Mouse (Mus musculus) liver, embryonic 11.5 days (tissue): ENCODE data around the gene Fam227b. TPM values are rescaled to one million over a fixed set of nuclear protein-coding genes. Genes with fewer than 3 reads are reported as not detected.

Experiments used
- ATAC-seq: fragments of 200-750 bp; cut with Nextera tagmentation; replicated peaks from 2 replicates; pipeline ENCODE4 v1.8.0; 2017; ENCODE audit warnings: moderate number of reproducible peaks, mild to moderate bottlenecking, moderate TSS enrichment, moderate library complexity; ENCODE audit not compliant: low FRiP score
- DNase-seq: peaks from one replicate; pipeline ENCODE4 v3.0.0-alpha.2; 2017; ENCODE audit warnings: low spot score
- H3K27ac ChIP-seq: fragments of 300-500 bp; sonication (generic); 2 replicates; pipeline ENCODE4 v1.5.1; 2014; ENCODE audit warnings: mild to moderate bottlenecking, low read depth, low read length, control low read depth
- H3K27me3 ChIP-seq: fragments of 300-500 bp; sonication (generic); replicated peaks from 2 replicates; pipeline ENCODE4 v1.6.1; 2014; ENCODE audit warnings: low read length, mixed read lengths; ENCODE audit not compliant: control insufficient read depth, insufficient read depth
- H3K36me3 ChIP-seq: fragments of 300-500 bp; sonication (generic); 2 replicates; pipeline ENCODE4 v1.6.1; 2014; ENCODE audit warnings: mild to moderate bottlenecking, low read length, moderate library complexity, mixed read lengths; ENCODE audit not compliant: control insufficient read depth, insufficient read depth
- H3K4me1 ChIP-seq: fragments of 300-500 bp; sonication (generic); replicated peaks from 2 replicates; pipeline ENCODE4 v1.6.1; 2014; ENCODE audit warnings: low read length, mixed read lengths; ENCODE audit not compliant: control insufficient read depth, insufficient read depth
- H3K4me2 ChIP-seq: fragments of 300-500 bp; sonication (generic); 2 replicates; pipeline ENCODE4 v1.6.1; 2014; ENCODE audit warnings: mild to moderate bottlenecking, control low read depth, moderate library complexity
- H3K4me3 ChIP-seq: fragments of 300-500 bp; sonication (generic); 2 replicates; pipeline ENCODE4 v1.5.1; 2014; ENCODE audit warnings: low read depth, low read length, control low read depth
- H3K9ac ChIP-seq: fragments of 300-500 bp; sonication (generic); 2 replicates; pipeline ENCODE4 v1.6.1; 2014; ENCODE audit warnings: low read depth, low read length, control low read depth
- H3K9me3 ChIP-seq: fragments of 300-500 bp; sonication (generic); 2 replicates; pipeline ENCODE4 v1.6.1; 2016; ENCODE audit warnings: low read length, inconsistent platforms, mixed read lengths; ENCODE audit not compliant: control insufficient read depth
- WGBS: fragments of 180-500 bp; shearing (Covaris S2); extraction: QIAGEN DNeasy Blood & Tissue Kit; methylation state at CpG from one replicate; pipeline ENCODE4 v1.1.7; 2014; 5-methylcytosine and 5-hydroxymethylcytosine counted together
- polyA plus RNA-seq: library from polyadenylated mRNA; unstranded; fragments of >200 nt; fragmentation: Nextera tagmentation; extraction: Ambion mirVana; gene quantifications from 2 replicates; pipeline ENCODE4 v1.2.1, GENCODE M21; 2014

Gene Fam227b
- polyA plus RNA-seq, 1 experiment from 2014 or later, result not detected

GRCm38 (mm10) chr2:126165277-126166018 is 13.6 kb upstream of the Fam227b start:
- Histone ChIP-seq H3K4me2 (no peak overlapping the region), H3K27me3 (no peaks in the 10 kb centered on the region), H3K4me3 (no peak overlapping the region), H3K36me3 (peaks cover 14% of the 10 kb centered on the region; the same call in 1 of the 2 replicates), H3K27ac (peak overlapping the region; percentile 75), H3K9me3 (peaks cover 2% of the 10 kb centered on the region; the same call in 1 of the 2 replicates), H3K4me1 (peaks cover 9% of the 10 kb centered on the region), H3K9ac (no peak overlapping the region)
- DNase-seq (no peak), ATAC-seq (peak; percentile 100)
- 80% methylated on average over 5 of the region's 5 CpGs for WGBS

DNA sequence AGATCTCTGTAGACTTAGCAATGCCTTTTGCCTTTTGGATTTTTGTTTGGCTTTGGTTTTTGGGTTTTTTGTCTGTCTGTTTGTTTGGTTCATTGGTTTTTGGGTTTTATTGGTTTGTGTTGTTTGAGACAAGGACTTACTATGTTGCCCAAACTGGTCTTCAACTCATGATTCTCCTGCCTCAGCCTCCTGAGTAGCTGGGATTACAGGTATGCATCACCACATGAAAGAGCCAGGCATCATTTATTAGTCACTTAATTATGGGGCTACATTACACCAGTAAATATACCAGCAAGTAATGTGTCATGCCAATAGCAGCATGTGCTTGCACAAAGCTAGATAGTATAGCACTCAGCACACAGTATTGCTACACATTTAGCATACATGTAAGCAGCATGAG is 4.1 kb downstream of the Fam227b start:
- no peaks in the 10 kb centered on the region for H3K27me3 ChIP-seq
- DNase-seq (no peak), ATAC-seq (no peak)
- H3K9me3 ChIP-seq, result no peaks in the 10 kb centered on the region
- no peak overlapping the region for H3K4me3 ChIP-seq
- no peak overlapping the region for H3K4me2 ChIP-seq
- no peaks in the 10 kb centered on the region for H3K36me3 ChIP-seq
- no peak overlapping the region for H3K9ac ChIP-seq
- no peaks in the 10 kb centered on the region for H3K4me1 ChIP-seq
- no peak overlapping the region for H3K27ac ChIP-seq

DNA sequence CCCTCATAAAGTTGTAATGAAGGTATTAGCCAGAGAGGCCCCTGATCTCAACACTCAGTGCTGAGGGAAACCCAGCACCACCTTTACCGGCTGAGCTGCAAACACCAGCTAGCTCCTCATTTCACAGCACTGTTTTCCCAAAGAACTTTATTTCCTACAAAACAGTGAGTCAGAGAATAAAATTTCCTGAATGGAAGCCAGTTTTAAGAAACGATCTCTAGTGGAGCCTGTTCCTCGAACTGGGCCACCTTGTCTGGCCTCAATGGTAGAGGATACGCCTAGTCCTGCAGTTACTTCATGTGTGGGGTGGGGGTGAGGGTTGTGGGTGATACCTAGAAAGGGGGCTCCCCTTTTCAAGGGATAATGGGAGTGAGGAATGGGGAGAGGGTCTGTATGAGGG is 57.2 kb downstream of the Fam227b start:
- Histone ChIP-seq H3K4me2 (no peak overlapping the region), H3K9me3 (no peaks in the 10 kb centered on the region), H3K27ac (no peak overlapping the region), H3K36me3 (no peaks in the 10 kb centered on the region), H3K4me3 (no peak overlapping the region), H3K27me3 (no peaks in the 10 kb centered on the region), H3K9ac (no peak overlapping the region), H3K4me1 (no peaks in the 10 kb centered on the region)
- no peak for DNase-seq
- no peak for ATAC-seq
- WGBS, result 80% methylated on average over 4 of the region's 4 CpGs

GRCm38 (mm10) chr2:126090432-126090831 is 61.4 kb downstream of the Fam227b start:
- no peaks in the 10 kb centered on the region for H3K36me3 ChIP-seq
- no peaks in the 10 kb centered on the region for H3K9me3 ChIP-seq
- H3K27me3 ChIP-seq, result no peaks in the 10 kb centered on the region
- no peaks in the 10 kb centered on the region for H3K4me1 ChIP-seq
- WGBS, result 72% methylated on average over 5 of the region's 5 CpGs
- DNase-seq (no peak), ATAC-seq (no peak)
- no peak overlapping the region for H3K4me3 ChIP-seq
- H3K27ac ChIP-seq, result no peak overlapping the region
- no peak overlapping the region for H3K9ac ChIP-seq
- H3K4me2 ChIP-seq, result no peak overlapping the region

GRCm38 (mm10) chr2:126086187-126086586 is 65.6 kb downstream of the Fam227b start:
- 72% methylated on average over 8 of the region's 8 CpGs for WGBS

DNA sequence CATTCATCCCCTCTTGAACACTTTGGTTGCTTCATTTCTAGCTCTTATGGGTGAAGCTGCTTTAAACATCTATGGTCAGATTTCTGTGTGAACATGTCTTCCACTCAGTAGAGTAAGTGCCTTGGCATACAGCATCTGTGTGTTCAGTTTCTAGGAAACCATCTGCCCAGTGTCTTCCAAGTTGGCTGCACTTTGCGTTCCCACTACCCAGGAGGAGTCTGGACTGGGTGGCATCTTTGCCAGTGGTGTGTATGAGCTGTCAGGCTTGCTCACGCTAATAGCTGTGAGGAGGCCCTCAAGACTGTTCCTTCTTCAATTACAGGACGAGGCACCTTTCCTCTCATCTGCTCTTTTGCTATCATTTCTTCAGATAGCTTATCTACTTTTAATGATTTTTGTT is 67.5 kb downstream of the Fam227b start:
- no peak overlapping the region for H3K27ac ChIP-seq
- no peak overlapping the region for H3K9ac ChIP-seq
- no peak overlapping the region for H3K4me3 ChIP-seq
- no peak for DNase-seq
- H3K36me3 ChIP-seq, result no peaks in the 10 kb centered on the region
- 76% methylated on average over 3 of the region's 3 CpGs for WGBS
- no peaks in the 10 kb centered on the region for H3K27me3 ChIP-seq
- no peaks in the 10 kb centered on the region for H3K4me1 ChIP-seq
- H3K4me2 ChIP-seq, result no peak overlapping the region
- no peak for ATAC-seq
- H3K9me3 ChIP-seq, result no peaks in the 10 kb centered on the region

More at GRCm38 (mm10) chr2:126086187-126086586, 65.6 kb downstream of the Fam227b start:
- Histone ChIP-seq H3K27me3 (no peaks in the 10 kb centered on the region), H3K4me2 (no peak overlapping the region), H3K9me3 (no peaks in the 10 kb centered on the region), H3K36me3 (no peaks in the 10 kb centered on the region), H3K4me1 (no peaks in the 10 kb centered on the region), H3K27ac (no peak overlapping the region), H3K4me3 (no peak overlapping the region), H3K9ac (no peak overlapping the region)
- DNase-seq (no peak), ATAC-seq (no peak)

DNA sequence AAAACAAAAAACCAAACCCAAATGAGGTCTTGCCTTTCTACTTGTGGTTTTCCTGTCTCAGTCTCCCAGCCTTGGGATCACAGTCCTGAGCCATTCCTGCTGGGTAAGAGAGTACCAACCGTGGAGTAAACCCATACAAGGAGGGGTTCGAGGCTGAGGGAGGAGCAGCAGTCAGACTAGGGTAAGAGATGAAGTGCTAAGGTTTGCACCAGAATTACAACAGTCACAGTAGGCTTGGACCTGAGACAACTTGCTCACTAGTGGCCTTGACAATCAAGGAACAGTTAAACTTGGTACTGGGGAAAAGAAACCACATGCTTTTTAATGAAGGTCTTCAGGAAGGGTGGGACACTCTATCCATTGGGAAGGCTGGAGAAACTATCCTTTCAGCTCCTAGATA is 72.7 kb downstream of the Fam227b start:
- H3K36me3 ChIP-seq, result no peaks in the 10 kb centered on the region
- H3K4me1 ChIP-seq, result no peaks in the 10 kb centered on the region
- no peaks in the 10 kb centered on the region for H3K9me3 ChIP-seq
- no peak for DNase-seq
- WGBS, result 58% methylated on average over 2 of the region's 2 CpGs
- H3K9ac ChIP-seq, result no peak overlapping the region
- H3K4me3 ChIP-seq, result no peak overlapping the region
- H3K27ac ChIP-seq, result no peak overlapping the region
- no peaks in the 10 kb centered on the region for H3K27me3 ChIP-seq
- H3K4me2 ChIP-seq, result no peak overlapping the region
- no peak for ATAC-seq

DNA sequence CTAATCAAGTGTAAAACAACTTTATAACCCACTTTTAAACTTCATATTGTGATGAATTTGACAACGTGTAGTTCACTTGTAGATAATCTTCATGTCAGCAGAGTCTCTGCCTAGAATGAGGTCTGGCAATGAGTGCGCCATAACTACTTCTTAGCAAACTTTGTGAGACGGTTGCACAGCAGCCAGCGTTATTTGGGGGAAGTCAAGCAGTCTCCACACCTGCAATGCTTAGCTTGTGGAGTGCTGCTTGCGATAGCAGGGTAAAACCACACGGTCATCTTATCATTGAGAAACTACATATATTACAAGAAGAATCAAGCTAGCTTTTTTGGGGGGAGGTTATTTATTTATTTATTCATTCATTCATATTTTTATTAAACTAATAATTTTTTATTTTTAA is 75.3 kb downstream of the Fam227b start:
- no peak overlapping the region for H3K27ac ChIP-seq
- ATAC-seq (no peak), DNase-seq (no peak)
- no peaks in the 10 kb centered on the region for H3K9me3 ChIP-seq
- H3K9ac ChIP-seq, result no peak overlapping the region
- H3K27me3 ChIP-seq, result no peaks in the 10 kb centered on the region
- no peaks in the 10 kb centered on the region for H3K36me3 ChIP-seq
- no peak overlapping the region for H3K4me2 ChIP-seq
- WGBS, result 87% methylated on average over 6 of the region's 6 CpGs
- H3K4me3 ChIP-seq, result no peak overlapping the region
- no peaks in the 10 kb centered on the region for H3K4me1 ChIP-seq

DNA sequence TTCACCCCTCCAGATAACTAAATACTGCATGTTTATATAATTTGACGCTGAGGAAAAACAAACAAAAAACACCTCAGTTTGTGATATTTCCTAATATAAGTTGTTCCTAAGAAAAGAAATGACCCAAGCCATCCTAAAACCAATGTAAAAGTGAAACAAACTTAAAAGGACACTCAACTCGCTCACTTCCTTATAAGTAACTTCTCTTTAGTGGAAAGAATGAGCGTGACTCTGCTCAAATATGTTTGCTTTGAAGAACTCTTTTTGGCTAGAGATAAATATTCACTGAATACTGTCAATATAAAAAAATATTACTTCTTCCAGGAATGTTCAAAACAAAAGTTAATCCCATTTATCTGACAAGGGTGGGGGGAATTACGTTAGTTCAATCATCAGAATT is 78.1 kb downstream of the Fam227b start:
- no peak overlapping the region for H3K4me3 ChIP-seq
- no peak for ATAC-seq
- no peak for DNase-seq

More for the DNA sequence above, 78.1 kb downstream of the Fam227b start:
- no peak overlapping the region for H3K4me2 ChIP-seq
- H3K27me3 ChIP-seq, result no peaks in the 10 kb centered on the region
- H3K9ac ChIP-seq, result no peak overlapping the region
- H3K4me1 ChIP-seq, result no peaks in the 10 kb centered on the region
- H3K9me3 ChIP-seq, result no peaks in the 10 kb centered on the region
- H3K27ac ChIP-seq, result no peak overlapping the region
- 74% methylated on average over 4 of the region's 4 CpGs for WGBS
- no peaks in the 10 kb centered on the region for H3K36me3 ChIP-seq
